Mouse (Mus musculus) megakaryocyte, embryonic 14.5 days (primary cell): ENCODE measurements around the gene Gpr179.

ENCODE experiments used
- FLI1 ChIP-seq: IDR thresholded peaks from 2 replicates; pipeline ENCODE4 v1.6.1; 2012; ENCODE audit warnings: low read length, inconsistent platforms, mixed read lengths
- GATA1 ChIP-seq: IDR thresholded peaks from 3 replicates; pipeline ENCODE4 v1.6.1; 2012; ENCODE audit warnings: mixed read lengths, low read length, inconsistent platforms, borderline replicate concordance

GRCm38 (mm10) chr11:97370329-97371091 lies 18.6 kb upstream of the Gpr179 start:
- TF ChIP-seq GATA1 (no peak), FLI1 (no peak)
